Mouse (Mus musculus): ENCODE measurements around the gene Nrp1. TPM values are rescaled to one million over a fixed set of nuclear protein-coding genes. Genes with fewer than 3 reads are reported as not detected.

Gene Nrp1
- total RNA-seq, 2 experiments from 2014 or later = 109 to 121 TPM

DNA sequence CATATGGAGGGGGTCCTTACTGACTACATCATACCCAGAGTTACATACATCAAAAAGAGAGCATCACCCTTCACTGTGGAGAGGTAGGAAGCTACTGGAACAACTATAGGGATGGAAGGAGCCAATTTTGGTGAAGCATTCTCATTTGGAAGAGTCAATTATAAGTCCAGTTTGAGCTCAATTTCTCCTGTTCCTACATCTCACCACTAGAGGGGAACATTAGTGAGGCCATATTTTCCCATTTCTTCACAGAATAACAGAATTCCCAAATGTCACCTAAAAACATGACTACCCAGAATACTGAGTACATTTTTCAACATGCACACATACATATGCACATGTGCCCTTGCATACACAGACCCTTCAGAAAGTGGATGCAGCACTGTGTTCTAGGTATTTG lies 152.6 kb downstream of the Nrp1 start:
- DNase-seq = no peak

DNA sequence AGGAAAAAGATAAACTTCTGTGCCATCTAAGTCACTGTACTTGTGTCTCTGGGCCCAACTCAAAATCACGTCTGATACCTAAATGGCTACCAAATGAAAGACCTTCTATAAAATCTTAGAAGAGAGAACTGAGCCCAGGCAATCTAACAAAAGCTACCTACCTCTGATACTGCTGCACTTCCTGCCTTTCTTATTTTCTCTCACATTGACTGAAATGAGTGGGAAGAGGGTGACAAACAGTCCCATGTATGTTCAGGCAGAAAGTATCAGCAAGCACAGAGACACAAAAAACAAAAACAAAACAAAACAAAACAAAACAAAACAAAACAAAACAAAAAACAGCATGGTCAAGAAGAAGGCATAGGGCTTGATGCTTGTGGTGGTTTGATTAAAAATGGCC lies 153.3 kb downstream of the Nrp1 start:
- no peak for DNase-seq

DNA sequence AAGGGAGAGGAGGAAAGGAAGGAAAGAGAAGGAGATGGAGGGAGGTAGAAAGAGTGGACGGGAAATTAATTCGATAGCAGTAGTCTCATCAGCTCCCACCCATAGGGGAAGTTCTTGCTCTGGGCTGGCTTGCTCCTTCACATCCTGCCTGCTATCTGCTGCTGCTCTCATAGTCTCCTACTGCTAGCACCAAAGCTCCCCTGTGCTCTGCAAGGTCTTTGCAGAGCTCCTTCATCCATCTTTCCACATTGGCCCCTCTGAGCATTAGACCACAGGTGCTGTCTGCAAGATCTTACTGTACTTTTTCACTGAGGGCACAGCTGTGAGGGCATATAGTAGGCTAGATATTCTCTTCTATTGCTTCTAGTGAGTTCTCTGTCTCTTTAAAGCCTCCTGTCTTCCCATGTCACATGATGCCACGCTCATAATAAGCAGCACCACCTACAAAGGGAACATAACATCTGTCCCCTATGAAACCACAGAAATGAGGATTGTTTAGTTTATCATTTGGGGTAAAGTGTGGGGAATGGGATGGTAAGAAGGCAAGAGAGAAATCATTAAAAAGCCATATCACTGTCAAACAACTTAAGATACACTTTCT lies 158.5 kb downstream of the Nrp1 start:
- no peak for DNase-seq

DNA sequence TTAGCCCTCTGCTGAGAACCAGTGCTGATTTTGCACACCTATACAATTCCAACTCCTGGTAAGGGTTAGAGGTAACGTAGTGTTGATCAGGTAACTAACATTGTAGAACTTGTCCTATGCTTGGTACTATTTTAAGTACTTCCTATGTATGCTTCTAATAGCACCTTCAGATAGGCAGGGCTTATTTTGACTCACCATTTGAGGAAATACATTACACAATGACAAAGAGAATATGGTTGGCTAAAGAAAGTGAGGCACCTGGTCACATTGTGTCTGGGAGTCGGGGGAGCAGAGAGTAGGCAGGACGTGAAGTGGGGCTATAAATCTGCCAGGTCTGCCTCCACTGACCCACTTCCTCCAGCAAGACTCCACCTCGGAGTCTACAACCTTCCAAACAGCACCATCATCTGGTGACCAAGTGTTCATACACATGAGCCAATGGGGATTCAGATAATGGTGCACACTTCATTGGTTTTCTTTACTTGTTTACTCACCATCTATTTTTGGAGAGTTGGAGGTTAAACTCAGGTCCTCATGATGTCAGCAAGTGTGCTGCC lies 159.2 kb downstream of the Nrp1 start:
- DNase-seq = no peak

DNA sequence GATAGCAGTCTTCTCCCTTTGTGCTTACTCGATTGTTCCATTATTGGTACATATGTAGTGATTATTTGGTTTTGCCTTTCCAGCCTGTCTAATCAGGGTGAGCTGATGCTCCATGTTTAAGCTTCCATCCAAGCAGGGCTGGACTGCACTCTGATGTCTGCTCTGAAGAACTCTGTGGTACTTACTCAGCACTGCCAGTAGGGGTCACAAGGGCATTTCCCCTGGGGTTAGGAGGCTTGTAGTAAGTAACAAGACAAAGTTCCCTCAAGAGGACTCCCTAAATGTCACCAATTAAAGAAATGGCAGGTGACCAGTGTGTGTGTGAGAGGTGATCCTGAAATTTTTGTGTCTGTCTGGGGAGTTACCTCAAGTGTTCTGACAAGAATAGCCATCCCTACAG lies 161.0 kb downstream of the Nrp1 start:
- DNase-seq = no peak

DNA sequence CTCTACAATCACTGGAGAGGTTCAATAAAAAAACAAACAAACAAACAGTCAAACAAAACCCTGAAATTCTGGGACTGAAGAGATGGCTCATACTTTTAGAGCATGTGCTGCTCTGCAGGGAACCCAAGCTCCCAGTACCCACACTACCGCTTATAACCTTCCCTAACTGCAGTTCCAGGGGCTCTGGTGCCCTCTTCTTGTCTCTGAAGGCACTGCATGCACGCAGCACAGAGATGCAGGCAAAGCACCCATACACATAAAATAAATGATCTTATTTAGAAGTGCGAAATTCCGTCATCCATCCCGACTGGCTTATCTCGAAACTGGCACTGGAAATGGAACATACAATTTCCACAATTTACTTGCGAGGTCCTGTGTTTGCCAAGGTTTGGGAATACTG lies 165.4 kb downstream of the Nrp1 start:
- no peak for DNase-seq

DNA sequence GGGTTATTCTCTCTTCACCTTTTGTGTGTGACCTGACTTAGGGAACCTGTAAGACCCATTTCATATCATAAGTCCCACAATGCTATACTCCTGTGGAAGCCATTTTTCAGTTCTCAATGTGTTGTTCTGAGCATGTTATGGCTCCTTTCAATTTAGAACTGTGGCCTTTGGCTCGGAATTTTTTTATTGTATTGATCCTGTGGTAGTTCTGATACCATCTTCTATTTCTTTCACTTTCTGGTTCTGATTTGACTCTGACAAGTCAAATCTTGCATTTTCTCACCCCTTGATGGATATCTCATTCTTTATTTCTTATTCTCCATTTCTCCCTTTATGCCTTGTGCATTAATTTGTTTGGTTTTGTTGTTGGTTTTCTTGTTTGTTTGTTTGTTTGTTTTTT lies 167.5 kb downstream of the Nrp1 start:
- DNase-seq = no peak

DNA sequence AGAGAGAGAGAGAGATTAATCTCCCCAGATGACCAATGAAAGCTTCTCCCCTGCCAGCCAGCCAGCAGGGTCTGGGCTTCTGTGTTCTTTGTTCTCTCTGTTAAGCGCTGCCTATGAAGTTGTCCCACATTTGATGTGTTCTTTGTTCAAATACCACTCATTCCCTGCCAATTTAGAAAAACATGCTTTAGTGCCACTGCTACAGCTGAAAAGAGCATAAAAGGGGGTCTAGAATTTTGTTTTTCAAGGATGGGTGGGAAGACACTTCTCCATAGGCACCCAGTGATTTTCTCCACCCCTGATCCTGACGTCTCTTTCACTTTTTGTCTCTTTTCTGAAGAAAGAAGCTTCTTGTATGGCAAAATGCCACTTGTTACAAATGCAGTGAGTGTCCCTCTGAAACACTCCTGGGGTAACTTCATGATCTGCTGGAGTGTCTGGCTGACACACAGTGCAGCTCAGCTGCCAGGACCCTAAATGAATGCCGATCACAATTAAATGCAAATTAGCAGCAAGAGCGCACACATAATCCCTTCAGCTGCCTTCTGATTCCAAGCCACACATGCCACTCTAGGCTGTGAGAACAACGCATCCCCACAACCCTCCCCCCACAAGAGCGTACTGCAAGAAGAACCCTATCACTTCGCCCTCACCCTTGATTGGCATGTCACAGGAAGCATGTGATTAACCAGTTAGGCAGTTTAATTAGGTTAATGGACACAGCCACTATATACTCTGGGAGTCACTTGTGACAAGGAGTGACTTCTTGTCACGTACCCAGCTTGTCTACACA lies 170.4 kb downstream of the Nrp1 start:
- peak in 1 of 2 experiments; percentile 2 for DNase-seq

DNA sequence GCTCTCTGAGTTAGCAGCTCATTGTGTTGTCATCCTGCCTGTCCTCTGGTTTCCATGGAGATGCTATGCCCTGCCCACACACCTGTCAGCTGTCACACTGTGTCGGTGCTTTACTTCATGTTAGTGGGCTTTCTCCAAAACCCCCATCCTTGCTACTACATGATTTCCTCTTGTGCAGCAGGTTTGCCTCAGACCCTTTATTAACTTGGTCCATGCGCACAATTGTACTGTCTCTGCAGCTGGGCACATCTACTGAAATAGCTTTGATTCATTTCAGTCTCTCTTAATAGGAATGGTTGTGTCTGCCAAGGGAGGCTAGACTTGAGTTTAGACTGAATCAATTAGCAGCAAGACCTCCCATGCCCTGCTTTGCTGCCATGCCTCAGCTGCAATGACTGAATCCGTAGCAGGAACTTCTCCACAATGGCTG lies 176.1 kb downstream of the Nrp1 start:
- DNase-seq = peak; percentile 25 to 29

DNA sequence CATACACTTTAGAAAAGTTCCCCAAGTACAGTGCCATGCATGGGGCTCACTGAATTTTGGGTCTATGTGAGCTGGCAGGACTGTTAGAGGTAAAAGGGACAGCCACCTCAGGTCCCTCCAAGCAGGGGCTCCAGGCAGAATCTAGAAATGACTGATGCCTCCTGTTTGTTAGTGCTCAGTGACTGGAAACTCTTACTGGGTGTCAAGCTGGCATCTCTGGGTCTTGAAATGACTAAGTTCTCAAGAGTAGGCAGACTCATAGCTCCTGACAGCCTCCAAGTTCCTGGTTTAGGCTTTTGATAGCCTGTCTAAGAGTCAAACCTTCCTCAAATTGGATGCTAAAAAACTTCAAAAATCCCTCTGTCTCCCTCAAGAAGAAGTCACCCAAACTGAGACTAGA lies 177.3 kb downstream of the Nrp1 start:
- DNase-seq = no peak

DNA sequence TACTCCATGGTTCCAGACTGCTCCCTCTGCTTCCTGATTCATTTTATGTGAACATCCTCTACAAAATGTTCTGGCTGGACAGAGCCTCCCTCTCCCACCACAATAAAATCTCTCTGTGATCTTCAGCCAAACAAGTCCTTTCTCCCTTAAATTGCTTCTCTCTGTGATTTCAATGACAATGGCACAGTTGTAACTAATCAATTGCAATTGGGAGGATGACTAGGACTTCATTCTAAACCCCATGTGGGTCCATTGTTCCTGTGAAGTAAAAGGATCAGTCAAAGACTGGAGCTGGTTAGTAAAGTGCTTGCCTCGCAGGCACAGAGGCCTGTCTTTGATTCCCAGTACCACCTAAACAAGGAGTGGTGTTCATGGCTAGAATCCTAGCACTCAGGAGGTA lies 180.0 kb downstream of the Nrp1 start:
- no peak for DNase-seq

DNA sequence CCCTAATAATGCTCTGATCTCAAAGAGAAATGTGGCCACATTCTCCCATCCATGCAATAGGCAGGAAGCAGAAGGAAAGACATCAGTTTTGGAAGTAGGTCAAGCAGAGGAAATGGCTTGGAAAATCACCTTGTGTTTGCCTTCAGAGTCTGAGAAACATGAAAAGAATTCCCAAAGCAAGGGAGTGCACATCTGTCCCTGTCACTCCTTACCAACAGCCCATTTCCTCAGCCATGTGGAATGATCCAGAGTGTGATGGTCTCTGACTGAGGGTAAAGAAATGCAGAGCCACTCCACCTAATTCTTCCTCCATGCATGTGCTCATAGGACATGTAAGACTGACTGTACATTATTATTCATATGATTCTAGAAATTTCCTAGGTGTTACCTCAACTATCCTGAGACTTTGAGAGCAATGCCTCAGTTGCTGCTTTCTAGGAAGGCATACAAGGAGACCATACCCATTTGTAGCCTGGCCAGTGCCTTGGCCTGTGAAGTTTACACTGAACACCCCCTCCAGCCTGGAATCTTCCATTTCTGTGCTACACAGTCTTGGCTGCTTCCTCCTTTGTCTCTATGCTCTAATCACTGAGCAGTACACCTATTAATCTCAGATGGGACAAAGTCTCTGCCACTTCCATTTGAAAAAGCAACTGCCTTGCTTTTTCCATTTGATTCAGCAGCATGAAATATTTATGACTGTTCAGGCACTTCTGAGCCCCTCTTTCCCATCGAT lies 183.1 kb downstream of the Nrp1 start:
- no peak for DNase-seq

DNA sequence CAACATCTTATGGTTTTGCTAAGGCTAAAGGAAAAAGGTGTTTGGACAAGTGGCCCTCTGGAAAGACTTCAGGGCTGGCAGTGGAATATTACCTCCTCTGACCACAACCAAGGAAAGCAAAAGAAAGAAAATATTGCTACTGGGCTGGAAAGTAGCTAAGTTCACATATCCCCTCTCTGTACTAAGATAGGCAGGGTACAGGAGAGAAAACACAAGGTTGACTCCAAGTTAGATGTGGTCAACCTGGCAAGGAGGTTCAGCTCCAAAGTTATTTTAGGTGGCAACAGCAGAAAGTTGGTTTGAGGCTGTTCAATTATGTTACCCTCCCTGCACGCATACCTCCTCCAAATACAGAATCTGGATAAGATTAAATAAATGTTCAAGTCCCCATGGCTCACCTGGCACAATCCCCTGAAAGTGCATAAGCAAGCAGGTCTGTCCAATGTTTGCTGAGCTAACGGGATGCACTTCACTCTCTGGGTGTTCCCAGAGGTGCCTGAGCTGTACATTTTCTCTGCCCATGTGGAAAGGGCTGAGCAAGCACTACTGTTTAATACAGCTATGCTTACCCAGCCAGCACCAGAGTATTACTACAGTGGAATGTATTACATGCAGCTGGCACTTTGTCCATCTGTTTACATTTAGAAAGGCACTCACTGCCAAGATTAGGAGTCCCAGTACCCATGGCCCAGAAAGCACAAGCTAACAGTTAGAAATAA lies 185.9 kb downstream of the Nrp1 start:
- DNase-seq = no peak

DNA sequence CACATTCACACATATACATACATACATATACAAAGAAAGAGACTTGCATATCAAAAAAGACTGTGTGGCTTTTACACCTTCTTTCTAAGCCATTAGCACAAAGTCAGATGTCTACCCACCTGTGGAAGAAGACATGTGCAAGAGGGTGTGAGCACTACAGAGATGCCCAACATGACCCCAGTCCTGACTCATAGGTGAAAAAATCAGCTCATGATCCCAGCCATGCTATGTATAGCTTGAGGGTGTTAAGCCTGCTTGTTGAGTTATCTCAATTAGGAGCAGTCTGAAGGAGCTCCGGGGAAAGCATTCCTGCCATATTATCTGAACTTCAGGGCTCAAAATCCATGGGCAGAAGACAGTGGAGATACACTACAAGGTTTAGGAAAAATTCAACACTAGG lies 187.9 kb downstream of the Nrp1 start:
- DNase-seq = no peak

DNA sequence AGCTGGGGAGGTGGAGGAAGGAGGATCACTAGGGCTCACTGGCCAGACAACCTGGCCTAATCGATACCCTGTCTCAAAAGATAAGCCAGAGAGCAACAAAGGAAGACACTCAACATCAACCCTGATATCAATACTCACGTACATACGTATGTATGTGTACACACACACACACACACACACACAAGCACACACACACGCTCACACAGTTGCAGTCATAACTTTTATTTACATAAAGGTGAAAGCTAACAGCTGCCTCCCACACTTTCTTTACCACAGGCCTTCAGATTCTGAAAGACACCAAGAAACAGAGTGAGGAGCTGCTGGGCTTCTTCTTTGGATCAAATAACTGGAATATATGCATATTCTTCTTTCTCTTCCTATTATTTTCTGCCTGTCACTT lies 189.0 kb downstream of the Nrp1 start:
- DNase-seq = no peak

DNA sequence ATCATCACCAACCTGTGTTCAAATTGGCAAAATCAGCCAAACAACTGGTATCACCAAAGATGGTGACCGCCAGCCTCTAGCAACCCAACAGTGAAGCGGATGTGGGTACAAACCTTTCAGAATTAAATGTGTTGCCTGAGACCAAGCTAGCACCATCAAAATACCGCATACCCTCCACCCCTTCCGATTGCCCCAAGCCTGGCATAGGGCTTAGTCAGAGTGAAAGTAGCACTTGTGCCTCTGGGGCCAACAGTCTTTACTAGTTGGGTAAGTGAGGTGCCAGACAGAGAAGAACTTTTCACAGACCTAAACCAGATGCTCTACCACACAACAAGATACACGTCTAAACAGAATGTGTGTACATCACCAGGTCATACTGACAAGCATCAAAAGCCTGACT lies 191.3 kb downstream of the Nrp1 start:
- no peak for DNase-seq

DNA sequence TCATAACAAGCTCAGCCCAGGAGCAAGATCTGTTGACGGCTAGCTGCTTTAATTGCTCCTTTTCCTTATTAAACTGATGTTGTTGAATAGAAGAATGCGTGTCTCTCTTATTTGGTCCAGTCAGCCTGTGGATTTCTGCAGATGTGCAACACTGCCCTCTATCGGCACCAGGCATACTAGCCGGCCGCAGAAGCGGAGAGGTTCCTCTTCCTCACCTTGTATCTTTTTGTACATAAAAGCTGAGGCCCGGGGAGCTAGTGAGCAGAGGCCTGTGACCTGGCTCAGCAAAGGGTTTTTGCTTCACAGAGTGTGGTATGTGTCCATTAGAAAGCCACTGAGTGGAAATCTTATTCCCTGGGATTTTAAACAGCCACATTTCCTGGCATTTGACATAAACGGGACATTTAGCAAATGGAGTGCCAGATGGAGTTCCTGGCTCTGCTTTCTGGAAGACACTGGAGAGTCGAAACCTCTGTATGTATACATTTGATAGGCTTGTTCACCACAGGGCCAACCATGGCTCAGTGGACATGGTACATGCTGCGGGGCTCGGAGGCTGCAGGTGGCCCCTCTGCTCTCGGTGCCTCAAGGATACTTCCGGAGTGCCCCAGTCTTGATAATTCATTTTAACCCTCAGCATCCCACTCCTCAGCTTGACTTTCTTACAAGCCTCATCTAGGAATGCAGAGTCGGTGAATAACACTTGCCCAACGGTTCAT lies 193.2 kb downstream of the Nrp1 start:
- DNase-seq = peak; percentile 55 to 69

Small RNA genes within 50 kb of the gene (microRNA-seq; reads per million reads assigned to microRNA genes)
- 0.30 to 0.42 reads per million in 2 experiments for gene Mir1903
